Mouse (Mus musculus) embryonic facial prominence, embryonic 15.5 days (tissue): ENCODE measurements around the gene Meis2. TPM values are rescaled to one million over a fixed set of nuclear protein-coding genes. Genes with fewer than 3 reads are reported as not detected.

Experiments
- ATAC-seq: fragments of 200-750 bp; cut with Nextera tagmentation; 2 replicates; pipeline ENCODE4 v1.8.0; 2017; ENCODE audit warnings: low read depth, moderate TSS enrichment; ENCODE audit not compliant: insufficient number of reproducible peaks, low FRiP score, low TSS enrichment
- H3K27ac ChIP-seq: fragments of 300-500 bp; sonication (generic); replicated peaks from 2 replicates; pipeline ENCODE4 v1.5.1; 2015; ENCODE audit warnings: mild to moderate bottlenecking, inconsistent platforms
- H3K27me3 ChIP-seq: fragments of 300-500 bp; sonication (generic); 2 replicates; pipeline ENCODE4 v1.6.1; 2015; ENCODE audit warnings: inconsistent platforms
- H3K36me3 ChIP-seq: fragments of 300-500 bp; sonication (generic); 2 replicates; pipeline ENCODE4 v1.6.1; 2015; ENCODE audit warnings: mild to moderate bottlenecking, inconsistent platforms
- H3K4me1 ChIP-seq: fragments of 300-500 bp; sonication (generic); 2 replicates; pipeline ENCODE4 v1.6.1; 2015; ENCODE audit warnings: inconsistent platforms
- H3K4me2 ChIP-seq: fragments of 300-500 bp; sonication (generic); replicated peaks from 2 replicates; pipeline ENCODE4 v1.6.1; 2015; ENCODE audit warnings: mild to moderate bottlenecking, inconsistent platforms
- H3K4me3 ChIP-seq: fragments of 300-500 bp; sonication (generic); replicated peaks from 2 replicates; pipeline ENCODE4 v1.5.1; 2015; ENCODE audit warnings: mild to moderate bottlenecking, inconsistent platforms
- H3K9ac ChIP-seq: fragments of 300-500 bp; sonication (generic); 2 replicates; pipeline ENCODE4 v1.6.1; 2015; ENCODE audit warnings: inconsistent platforms
- H3K9me3 ChIP-seq: fragments of 300-500 bp; sonication (generic); replicated peaks from 2 replicates; pipeline ENCODE4 v1.6.1; 2016; ENCODE audit warnings: inconsistent platforms
- WGBS: fragments of 180-500 bp; shearing (Covaris S2); methylation state at CpG from one replicate; pipeline ENCODE4 v1.1.7; 2015; 5-methylcytosine and 5-hydroxymethylcytosine counted together
- polyA plus RNA-seq: library from polyadenylated mRNA; unstranded; fragments of >200 nt; fragmentation: Nextera tagmentation; extraction: Ambion mirVana; gene quantifications from 2 replicates; pipeline ENCODE4 v1.2.1, GENCODE M21; 2015

The Meis2 gene
- polyA plus RNA-seq, 1 experiment from 2014 or later: 33.4 TPM

- H3K4me1 ChIP-seq: peaks cover 2% of the 10 kb centered on the region; the same call in 1 of the 2 replicates
- no peak for ATAC-seq
- 53% methylated on average over 14 of the region's 14 CpGs for WGBS
These were observed 146.2 kb downstream of the Meis2 start for GRCm38 (mm10) chr2:115919141-115920071.

DNA sequence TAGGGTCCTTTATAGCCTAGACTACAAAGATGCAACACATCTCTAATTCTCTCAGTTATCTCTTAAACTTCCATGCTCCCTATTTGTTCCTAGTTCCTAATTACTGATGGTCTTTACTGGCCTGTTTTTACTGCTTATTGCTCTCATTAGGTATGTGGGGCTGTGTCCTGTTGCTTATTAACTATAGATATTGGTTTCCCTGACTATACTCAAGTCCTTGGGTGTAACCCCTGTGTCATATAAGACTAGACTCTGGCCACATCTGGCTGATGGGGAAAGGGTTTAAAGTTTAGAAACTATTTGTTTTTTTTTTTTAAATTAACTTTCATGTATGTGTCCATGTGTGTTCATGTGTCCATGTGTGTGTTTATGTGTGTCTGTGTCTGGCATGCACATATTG lies 147.1 kb downstream of the Meis2 start:
- H3K36me3 ChIP-seq: no peaks in the 10 kb centered on the region
- H3K4me1 ChIP-seq: no peaks in the 10 kb centered on the region
- H3K27me3 ChIP-seq: no peaks in the 10 kb centered on the region
- H3K4me2 ChIP-seq: no peak overlapping the region
- no peak overlapping the region for H3K27ac ChIP-seq
- no peak overlapping the region for H3K9ac ChIP-seq
- ATAC-seq: no peak
- no peak overlapping the region for H3K4me3 ChIP-seq
- H3K9me3 ChIP-seq: no peaks in the 10 kb centered on the region

More at GRCm38 (mm10) chr2:115919141-115920071, 146.2 kb downstream of the Meis2 start:
- no peak overlapping the region for H3K4me2 ChIP-seq
- no peak overlapping the region for H3K4me3 ChIP-seq
- no peaks in the 10 kb centered on the region for H3K27me3 ChIP-seq
- no peaks in the 10 kb centered on the region for H3K36me3 ChIP-seq
- no peaks in the 10 kb centered on the region for H3K9me3 ChIP-seq
- no peak overlapping the region for H3K9ac ChIP-seq
- no peak overlapping the region for H3K27ac ChIP-seq

- no peak for ATAC-seq
- 60% methylated on average over 4 of the region's 4 CpGs for WGBS
These were observed 151.1 kb downstream of the Meis2 start for GRCm38 (mm10) chr2:115914539-115914938.

DNA sequence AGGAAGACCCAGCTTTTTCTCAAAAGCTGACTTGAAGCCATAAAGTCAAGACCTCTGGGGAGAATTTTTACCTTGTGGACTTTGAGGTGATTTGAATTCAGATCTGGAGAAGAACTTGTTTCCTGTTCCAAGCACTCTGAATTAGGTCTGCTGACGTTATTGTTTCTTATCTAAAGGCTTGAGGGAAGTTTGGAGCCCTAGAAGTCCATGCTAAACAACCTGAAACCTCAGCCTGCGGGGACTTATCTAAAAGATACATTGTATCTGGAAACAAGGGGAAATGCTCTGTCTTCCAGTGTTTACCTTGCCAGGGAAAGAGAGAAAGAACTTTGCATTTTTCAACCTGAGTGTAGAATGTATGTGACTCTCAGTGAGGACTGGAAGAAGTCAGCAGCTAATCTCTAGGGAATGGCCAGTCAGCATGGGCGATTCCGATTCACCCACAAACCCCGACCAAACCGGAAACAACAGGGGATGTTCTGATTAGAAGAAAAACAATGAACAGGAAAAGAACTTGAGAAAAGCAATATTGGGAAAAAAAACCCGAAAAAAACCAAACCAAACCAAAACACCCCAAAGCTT lies 152.6 kb downstream of the Meis2 start:
- Histone ChIP-seq H3K36me3 (no peaks in the 10 kb centered on the region), H3K4me1 (no peaks in the 10 kb centered on the region), H3K4me2 (no peak overlapping the region), H3K4me3 (no peak overlapping the region), H3K27me3 (no peaks in the 10 kb centered on the region), H3K27ac (no peak overlapping the region), H3K9ac (no peak overlapping the region), H3K9me3 (no peaks in the 10 kb centered on the region)
- no peak for ATAC-seq
- WGBS: 67% methylated on average over 7 of the region's 7 CpGs

More at GRCm38 (mm10) chr2:115914539-115914938, 151.1 kb downstream of the Meis2 start:
- Histone ChIP-seq H3K27me3 (no peaks in the 10 kb centered on the region), H3K9me3 (no peaks in the 10 kb centered on the region), H3K9ac (no peak overlapping the region), H3K27ac (no peak overlapping the region), H3K4me2 (no peak overlapping the region), H3K4me3 (no peak overlapping the region), H3K4me1 (no peaks in the 10 kb centered on the region), H3K36me3 (no peaks in the 10 kb centered on the region)

GRCm38 (mm10) chr2:115911913-115912642 lies 153.6 kb downstream of the Meis2 start:
- Histone ChIP-seq H3K36me3 (no peaks in the 10 kb centered on the region), H3K4me3 (no peak overlapping the region), H3K4me1 (no peaks in the 10 kb centered on the region), H3K27me3 (no peaks in the 10 kb centered on the region), H3K4me2 (no peak overlapping the region), H3K27ac (no peak overlapping the region), H3K9ac (no peak overlapping the region), H3K9me3 (no peaks in the 10 kb centered on the region)
- ATAC-seq: no peak
- WGBS: 81% methylated on average over 17 of the region's 17 CpGs

DNA sequence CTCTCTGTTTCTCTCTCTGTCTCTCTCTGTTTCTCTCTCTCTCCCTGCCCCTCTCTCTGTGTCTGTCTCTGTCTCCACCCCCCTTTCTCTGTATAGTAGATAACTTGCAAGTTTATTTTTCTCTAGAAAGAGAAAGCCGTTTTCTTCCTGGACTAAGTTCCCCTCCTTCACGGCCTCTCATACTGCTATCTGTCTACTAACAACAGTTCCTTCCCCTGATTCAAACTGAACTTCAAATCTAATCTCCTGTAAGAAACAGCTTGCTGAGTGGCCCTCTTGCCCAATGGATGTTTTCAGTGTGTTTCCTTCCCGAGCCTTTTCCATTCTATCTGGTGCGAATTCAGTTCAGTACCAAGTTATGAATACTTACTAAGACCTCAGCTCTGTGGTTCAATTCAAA lies 155.4 kb downstream of the Meis2 start:
- H3K4me1 ChIP-seq: no peaks in the 10 kb centered on the region
- H3K9ac ChIP-seq: no peak overlapping the region
- no peaks in the 10 kb centered on the region for H3K9me3 ChIP-seq
- H3K4me2 ChIP-seq: no peak overlapping the region
- no peaks in the 10 kb centered on the region for H3K27me3 ChIP-seq
- no peak for ATAC-seq
- H3K4me3 ChIP-seq: no peak overlapping the region
- 78% methylated on average over 4 of the region's 4 CpGs for WGBS
- H3K27ac ChIP-seq: no peak overlapping the region
- H3K36me3 ChIP-seq: no peaks in the 10 kb centered on the region

GRCm38 (mm10) chr2:115901007-115901406 lies 164.6 kb downstream of the Meis2 start:
- no peaks in the 10 kb centered on the region for H3K27me3 ChIP-seq
- 0 out of 2 replicates have a peak, but pooled peaks cover 7% of the 10 kb centered on the region for H3K4me1 ChIP-seq
- no peak for ATAC-seq
- 93% methylated on average over 6 of the region's 6 CpGs for WGBS
- H3K4me3 ChIP-seq: no peak overlapping the region
- H3K9me3 ChIP-seq: no peaks in the 10 kb centered on the region
- no peak overlapping the region for H3K9ac ChIP-seq
- no peaks in the 10 kb centered on the region for H3K36me3 ChIP-seq
- H3K27ac ChIP-seq: no peak overlapping the region
- H3K4me2 ChIP-seq: no peak overlapping the region

DNA sequence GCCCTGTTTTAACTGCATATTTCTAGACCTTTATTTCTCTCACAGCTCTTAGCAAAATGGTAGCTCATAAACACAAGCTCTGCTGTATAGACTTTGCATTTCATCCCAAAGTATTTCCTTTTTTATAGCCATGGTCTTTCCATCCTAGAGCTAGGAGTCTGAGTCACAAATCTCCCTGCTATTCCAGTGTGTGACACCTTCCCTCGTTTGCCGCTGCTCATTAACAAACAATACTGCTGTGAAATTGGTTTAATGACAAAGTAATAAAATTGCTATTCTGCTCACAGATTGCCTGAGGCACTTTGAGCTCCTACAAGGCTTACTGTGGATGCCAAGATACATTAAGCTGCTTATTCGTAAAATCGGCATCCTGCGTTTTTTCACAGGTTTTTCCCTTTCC lies 168.1 kb downstream of the Meis2 start:
- H3K36me3 ChIP-seq: no peaks in the 10 kb centered on the region
- H3K27ac ChIP-seq: no peak overlapping the region
- H3K4me3 ChIP-seq: no peak overlapping the region
- no peak for ATAC-seq
- H3K27me3 ChIP-seq: no peaks in the 10 kb centered on the region
- H3K9ac ChIP-seq: no peak overlapping the region
- WGBS: 52% methylated on average over 5 of the region's 5 CpGs
- H3K4me1 ChIP-seq: 0 out of 2 replicates have a peak, but pooled peaks cover 14% of the 10 kb centered on the region
- H3K4me2 ChIP-seq: no peak overlapping the region
- no peaks in the 10 kb centered on the region for H3K9me3 ChIP-seq

DNA sequence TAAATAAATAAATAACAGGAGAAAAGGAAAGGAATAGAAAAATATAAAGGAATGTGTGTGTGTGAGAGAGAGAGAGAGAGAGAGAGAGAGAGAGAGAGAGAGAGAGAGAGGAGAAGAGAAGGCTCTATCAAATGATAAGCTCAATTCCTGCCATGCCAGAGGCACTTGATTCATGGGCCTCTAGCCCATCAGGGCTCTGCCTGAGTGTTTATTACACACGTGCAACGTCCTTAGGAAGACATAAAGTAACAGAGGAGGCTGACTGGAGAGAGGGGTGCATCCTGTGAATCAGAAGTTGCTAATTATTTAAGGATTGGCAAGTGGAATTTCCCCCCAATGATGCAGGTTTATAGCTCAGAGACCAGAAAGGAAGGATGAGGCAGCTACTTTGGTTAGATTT lies 168.6 kb downstream of the Meis2 start:
- Histone ChIP-seq H3K4me3 (no peak overlapping the region), H3K36me3 (no peaks in the 10 kb centered on the region), H3K27ac (no peak overlapping the region), H3K9me3 (no peaks in the 10 kb centered on the region), H3K27me3 (no peaks in the 10 kb centered on the region), H3K4me2 (no peak overlapping the region), H3K4me1 (0 out of 2 replicates have a peak, but pooled peaks cover 14% of the 10 kb centered on the region), H3K9ac (no peak overlapping the region)
- ATAC-seq: no peak
- 37% methylated on average over 2 of the region's 2 CpGs for WGBS

- ATAC-seq: no peak
- H3K4me2 ChIP-seq: no peak overlapping the region
- no peak overlapping the region for H3K9ac ChIP-seq
- no peak overlapping the region for H3K27ac ChIP-seq
- H3K4me3 ChIP-seq: no peak overlapping the region
- no peaks in the 10 kb centered on the region for H3K9me3 ChIP-seq
- WGBS: 71% methylated on average over 3 of the region's 3 CpGs
- no peaks in the 10 kb centered on the region for H3K27me3 ChIP-seq
- no peaks in the 10 kb centered on the region for H3K36me3 ChIP-seq
- H3K4me1 ChIP-seq: 0 out of 2 replicates have a peak, but pooled peaks cover 14% of the 10 kb centered on the region
These were observed 169.9 kb downstream of the Meis2 start for GRCm38 (mm10) chr2:115895717-115896116.

- H3K9me3 ChIP-seq: no peaks in the 10 kb centered on the region
- no peak overlapping the region for H3K9ac ChIP-seq
- 0 out of 2 replicates have a peak, but pooled peaks have one; percentile 29 for ATAC-seq
- H3K27ac ChIP-seq: no peak overlapping the region
- H3K27me3 ChIP-seq: no peaks in the 10 kb centered on the region
- no peak overlapping the region for H3K4me3 ChIP-seq
- WGBS: 45% methylated on average over 2 of the region's 2 CpGs
- H3K36me3 ChIP-seq: no peaks in the 10 kb centered on the region
- H3K4me2 ChIP-seq: no peak overlapping the region
- 0 out of 2 replicates have a peak, but pooled peaks cover 14% of the 10 kb centered on the region for H3K4me1 ChIP-seq
These were observed 170.4 kb downstream of the Meis2 start for GRCm38 (mm10) chr2:115895256-115895655.
